Mouse (Mus musculus) myocyte (in vitro differentiated cells): ENCODE results near the gene Zcchc9. TPM values are rescaled to one million over a fixed set of nuclear protein-coding genes. Genes with fewer than 3 reads are reported as not detected.
A peak's percentile ranks its signal among the peaks of the same experiment; 100 is the strongest.

Source experiments
- H3K27me3 ChIP-seq: one replicate; pipeline ENCODE4 v1.6.1; 2011; ENCODE audit not compliant: control insufficient read depth, insufficient read depth, insufficient read length
- H3K36me3 ChIP-seq: one replicate; pipeline ENCODE4 v1.6.1; 2011; ENCODE audit not compliant: control insufficient read depth, insufficient read depth
- H3K4me2 ChIP-seq: one replicate; pipeline ENCODE4 v1.6.1; 2011; ENCODE audit warnings: low read depth, control low read depth
- H3K4me3 ChIP-seq: one replicate; pipeline ENCODE4 v1.5.1; 2011; ENCODE audit warnings: mild to moderate bottlenecking, control low read depth, moderate library complexity
- H3K79me2 ChIP-seq: one replicate; pipeline ENCODE4 v1.6.1; 2011; ENCODE audit not compliant: control insufficient read depth, insufficient read depth
- H3ac ChIP-seq: one replicate; pipeline ENCODE4 v1.6.1; 2011; ENCODE audit not compliant: control insufficient read depth, insufficient read length
- CEBPB ChIP-seq: IDR thresholded peaks from 2 replicates; pipeline ENCODE4 v1.6.1; 2011; ENCODE audit warnings: mild to moderate bottlenecking, moderate library complexity; ENCODE audit not compliant: poor library complexity, insufficient read depth, severe bottlenecking
- E2F4 ChIP-seq: IDR thresholded peaks from one replicate; pipeline ENCODE4 v1.6.1; 2011; ENCODE audit warnings: mild to moderate bottlenecking, control low read depth, moderate library complexity; ENCODE audit not compliant: insufficient read depth
- MAX ChIP-seq: IDR thresholded peaks from one replicate; pipeline ENCODE4 v1.6.1; 2011; ENCODE audit warnings: low read depth, mild to moderate bottlenecking, control low read depth
- MYOD1 ChIP-seq, 3 experiments: IDR thresholded peaks; one replicate each; pipeline ENCODE4 v1.6.1; 2011; ENCODE audit warnings: control low read depth in 2 of 3, low read depth in 2 of 3, mild to moderate bottlenecking in 2 of 3, moderate library complexity in 1 of 3; ENCODE audit not compliant: insufficient read length in 2 of 3, control insufficient read depth in 1 of 3
- MYOG ChIP-seq, 3 experiments: IDR thresholded peaks; one replicate each; pipeline ENCODE4 v1.6.1; 2011; ENCODE audit warnings: control low read depth in 2 of 3, low read depth in 2 of 3, mild to moderate bottlenecking in 2 of 3; ENCODE audit not compliant: insufficient read length in 2 of 3, control insufficient read depth in 1 of 3, insufficient read depth in 1 of 3
- POLR2A ChIP-seq: IDR thresholded peaks from one replicate; pipeline ENCODE4 v1.6.1; 2011; ENCODE audit warnings: low read depth, mild to moderate bottlenecking, control low read depth, moderate library complexity; ENCODE audit not compliant: insufficient read length
- POLR2AphosphoS2 ChIP-seq: IDR thresholded peaks from one replicate; pipeline ENCODE4 v1.6.1; 2011; ENCODE audit warnings: low read depth, control low read depth; ENCODE audit not compliant: insufficient read length
- REST ChIP-seq: IDR thresholded peaks from one replicate; pipeline ENCODE4 v1.6.1; 2011; ENCODE audit warnings: mild to moderate bottlenecking, control low read depth, moderate library complexity; ENCODE audit not compliant: insufficient read depth, insufficient read length
- SRF ChIP-seq: IDR thresholded peaks from one replicate; pipeline ENCODE4 v1.6.1; 2011; ENCODE audit warnings: low read depth; ENCODE audit not compliant: control insufficient read depth, insufficient read length
- TCF12 ChIP-seq: IDR thresholded peaks from one replicate; pipeline ENCODE4 v1.6.1; 2011; ENCODE audit warnings: mild to moderate bottlenecking, control low read depth; ENCODE audit not compliant: poor library complexity, insufficient read depth, severe bottlenecking
- TCF3 ChIP-seq: IDR thresholded peaks from one replicate; pipeline ENCODE4 v1.6.1; 2011; ENCODE audit warnings: low read depth, control low read depth; ENCODE audit not compliant: insufficient read length
- USF1 ChIP-seq: IDR thresholded peaks from one replicate; pipeline ENCODE4 v1.6.1; 2011; ENCODE audit warnings: low read depth, mild to moderate bottlenecking, control low read depth, moderate library complexity
- polyA plus RNA-seq: library from polyadenylated mRNA; unstranded; fragments of >200 nt; fragmentation: generic; extraction: Trizol; gene quantifications from one replicate; pipeline ENCODE4 v1.2.1, GENCODE M21; 2012; ENCODE audit warnings: missing spikeins

The Zcchc9 gene
- 12.1 TPM for polyA plus RNA-seq

GRCm38 (mm10) chr13:91807155-91807839, at the start of gene Zcchc9:
Gene Zcchc9, minus strand, starts transcription at chr13:91807705.
- Histone ChIP-seq H3K36me3 (peaks cover 18% of the 10 kb centered on the region), H3ac (peak within 1 kb of the TSS; percentile 38), H3K79me2 (peaks cover 34% of the 10 kb centered on the region), H3K4me3 (peak within 1 kb of the TSS; percentile 91), H3K27me3 (no peaks in the 10 kb centered on the region), H3K4me2 (peak within 1 kb of the TSS; percentile 96)
- TF ChIP-seq E2F4 (no peak), POLR2AphosphoS2 (peak; percentile 97), TCF12 (no peak), MYOG (IDR thresholded peaks at IDR 0.05; ENCODE audit: control insufficient read depth in 1 of 3, insufficient read depth in 1 of 3, insufficient read length in 2 of 3, low read depth in 2 of 3) (peak in 1 of 3 experiments; percentile 19), MYOD1 (IDR thresholded peaks at IDR 0.05; ENCODE audit: control insufficient read depth in 1 of 3, insufficient read length in 2 of 3, low read depth in 2 of 3) (peak in 1 of 3 experiments; percentile 17), REST (no peak), POLR2A (peak; percentile 91), SRF (peak; percentile 71), USF1 (no peak)

- Histone ChIP-seq H3K4me3 (no peak overlapping the region), H3ac (no peak overlapping the region), H3K36me3 (no peaks in the 10 kb centered on the region), H3K4me2 (no peak overlapping the region), H3K27me3 (no peaks in the 10 kb centered on the region), H3K79me2 (no peaks in the 10 kb centered on the region)
- no peak for TF ChIP-seq REST
- no peak for TF ChIP-seq CEBPB
- no peak for TF ChIP-seq POLR2A
- no peak for TF ChIP-seq TCF3
- no peak for TF ChIP-seq E2F4
- no peak for TF ChIP-seq TCF12
- no peak for TF ChIP-seq POLR2AphosphoS2
- TF ChIP-seq MYOD1 (IDR thresholded peaks at IDR 0.05; ENCODE audit: control insufficient read depth in 1 of 3, insufficient read length in 2 of 3, low read depth in 2 of 3): no peak
Measured at GRCm38 (mm10) chr13:91854412-91854811, 46.9 kb upstream of the Zcchc9 start.

DNA sequence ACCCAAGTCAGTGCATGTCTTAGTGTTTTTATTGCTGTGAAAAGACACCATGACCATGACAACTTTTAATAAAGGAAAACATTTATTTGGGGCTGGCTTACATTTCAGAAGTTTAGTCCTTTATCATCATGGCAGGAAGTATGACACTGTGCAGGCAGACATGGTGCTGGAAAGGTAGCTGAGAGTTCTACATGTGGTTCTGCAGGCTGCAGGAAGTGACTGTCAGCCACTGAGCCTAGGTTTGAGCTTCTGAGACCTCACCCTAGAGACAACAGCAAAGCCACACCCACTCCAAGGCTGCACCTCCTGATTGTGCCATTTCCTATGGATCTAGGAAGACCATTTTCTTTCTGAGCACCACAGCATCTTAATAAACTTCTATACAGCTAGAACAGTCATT, 20.4 kb upstream of the Zcchc9 start:
- Histone ChIP-seq H3K4me2 (no peak overlapping the region), H3K79me2 (no peaks in the 10 kb centered on the region), H3K27me3 (no peaks in the 10 kb centered on the region), H3K4me3 (no peak overlapping the region), H3ac (no peak overlapping the region), H3K36me3 (no peaks in the 10 kb centered on the region)
- TF ChIP-seq E2F4 (no peak), MAX (no peak), TCF12 (no peak), CEBPB (no peak), MYOD1 (IDR thresholded peaks at IDR 0.05; ENCODE audit: control insufficient read depth in 1 of 3, insufficient read length in 2 of 3, low read depth in 2 of 3) (no peak), USF1 (no peak), POLR2A (no peak), REST (no peak), POLR2AphosphoS2 (no peak), SRF (no peak)

GRCm38 (mm10) chr13:91826066-91826465, 18.6 kb upstream of the Zcchc9 start:
- no peak for TF ChIP-seq REST
- no peaks in the 10 kb centered on the region for H3K79me2 ChIP-seq
- no peak overlapping the region for H3ac ChIP-seq
- no peaks in the 10 kb centered on the region for H3K27me3 ChIP-seq
- H3K4me2 ChIP-seq: no peak overlapping the region
- H3K4me3 ChIP-seq: no peak overlapping the region
- no peaks in the 10 kb centered on the region for H3K36me3 ChIP-seq

DNA sequence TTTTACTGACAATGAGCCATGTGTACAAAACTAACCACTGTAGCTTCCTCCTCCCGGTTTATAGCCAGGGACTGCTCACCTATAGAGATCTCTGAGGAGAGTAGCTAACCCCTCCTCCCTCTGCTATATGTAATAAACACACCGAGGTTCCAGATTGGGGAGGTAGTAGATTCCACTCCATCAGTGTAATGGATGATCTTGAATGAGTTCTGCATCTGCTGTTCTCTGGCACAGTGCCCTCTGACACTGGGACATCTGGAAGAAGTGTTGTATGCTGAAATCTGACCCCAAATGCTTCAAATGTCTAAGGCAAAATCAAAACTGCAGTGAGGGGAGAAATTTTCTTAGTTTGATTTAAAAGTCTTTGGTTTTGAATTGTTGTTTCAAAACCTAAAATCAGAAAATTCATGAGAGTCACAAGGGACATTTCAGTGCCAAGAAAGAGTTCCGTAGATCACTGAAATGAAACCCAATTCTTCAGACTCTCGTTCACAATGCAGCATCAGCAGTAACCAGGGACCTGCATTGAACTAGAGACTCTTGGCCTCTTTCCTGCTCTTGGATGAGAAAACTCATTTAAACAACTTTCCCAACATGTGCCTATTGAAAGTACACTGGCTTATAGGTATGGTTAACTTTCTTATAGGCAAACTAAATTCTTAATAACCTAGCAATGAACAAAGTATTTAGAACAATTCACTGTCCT, 17.5 kb upstream of the Zcchc9 start:
- Histone ChIP-seq H3K4me3 (no peak overlapping the region), H3K36me3 (no peaks in the 10 kb centered on the region), H3K4me2 (peak overlapping the region; percentile 44), H3K79me2 (no peaks in the 10 kb centered on the region), H3ac (no peak overlapping the region), H3K27me3 (no peaks in the 10 kb centered on the region)
- TF ChIP-seq MYOG (IDR thresholded peaks at IDR 0.05; ENCODE audit: control insufficient read depth in 1 of 3, insufficient read depth in 1 of 3, insufficient read length in 2 of 3, low read depth in 2 of 3) (no peak), USF1 (no peak), TCF3 (no peak), POLR2A (no peak), MYOD1 (IDR thresholded peaks at IDR 0.05; ENCODE audit: control insufficient read depth in 1 of 3, insufficient read length in 2 of 3, low read depth in 2 of 3) (peak in 1 of 3 experiments; percentile 7), E2F4 (no peak)
